Mouse (Mus musculus): Measurements from ENCODE around the gene Gm10570. TPM values are rescaled to one million over a fixed set of nuclear protein-coding genes. Genes with fewer than 3 reads are reported as not detected.

Gene Gm10570
- total RNA-seq (2021): 1 to 10 TPM; 1.0 to 1.7 TPM

DNA sequence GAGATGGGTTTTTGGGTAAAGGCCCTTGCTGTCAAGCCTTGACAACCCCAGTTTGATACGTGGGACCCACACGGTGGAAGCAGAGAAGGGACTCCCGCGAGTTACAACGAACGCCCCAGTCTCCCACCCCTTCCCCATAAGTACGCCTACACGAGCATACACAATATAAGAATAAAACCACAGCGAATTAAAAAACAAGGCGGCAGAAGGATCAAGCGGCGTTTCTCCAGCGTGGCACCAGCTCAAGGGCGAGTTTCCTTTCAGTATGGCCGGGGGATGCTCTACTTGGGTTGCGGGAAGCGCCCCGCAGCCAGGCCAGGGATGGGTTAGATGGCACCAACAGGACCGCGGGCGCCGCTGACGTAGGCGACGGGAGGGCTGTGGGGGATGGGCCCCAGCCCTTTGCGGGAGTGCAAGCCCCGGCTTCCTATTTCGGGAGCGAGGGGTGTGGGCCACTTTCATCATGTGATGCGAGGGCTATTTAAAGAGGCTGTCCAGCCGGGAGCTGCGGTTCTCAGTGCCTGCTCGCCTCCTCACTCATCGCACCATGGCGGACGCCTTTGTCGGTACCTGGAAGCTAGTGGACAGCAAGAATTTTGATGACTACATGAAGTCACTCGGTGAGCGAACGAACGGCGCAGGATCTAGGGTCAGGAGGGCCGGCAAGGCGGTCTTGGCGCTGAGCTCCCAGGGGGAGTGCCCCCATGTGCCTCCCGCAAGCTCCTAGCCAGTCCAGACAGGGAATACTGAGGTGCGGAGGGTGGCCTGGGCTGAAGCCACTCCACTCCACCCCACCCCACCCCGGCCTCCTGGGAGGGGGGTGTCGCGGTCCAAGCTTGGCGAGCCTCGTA lies at the start of gene Gm10570, which contains the start of gene Fabp3:
TSS of gene Gm10570 (minus strand) at position 444 of the 851 bp plus-strand sequence.
TSS of gene Fabp3 (plus strand) at position 365 of the 851 bp plus-strand sequence.
- DNase-seq: peak; percentile 53
- intact Hi-C loops (cut with DNase I): no loop called here

DNA sequence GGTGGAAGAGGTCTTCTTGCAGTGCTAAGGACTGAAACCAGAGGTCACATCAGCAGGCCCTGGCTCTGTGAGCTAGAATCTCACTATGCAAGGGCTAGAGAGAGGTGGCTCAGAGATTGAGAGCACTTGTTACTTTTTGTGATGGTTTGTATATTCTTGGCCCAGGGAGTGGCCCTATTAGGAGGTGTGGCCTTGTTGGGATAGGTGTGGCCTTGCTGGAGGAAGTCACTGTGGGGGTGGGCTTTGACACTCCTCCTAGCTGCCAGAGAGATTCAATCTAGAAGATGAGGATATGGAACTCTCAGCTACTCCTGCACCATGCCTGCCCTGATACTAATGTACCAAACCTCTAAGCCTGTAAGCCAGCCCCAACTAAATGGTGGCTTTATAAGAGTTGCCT lies 49.5 kb upstream of the Gm10570 start:
- intact Hi-C loops (cut with DNase I): no loop called here
- DNase-seq: no peak

DNA sequence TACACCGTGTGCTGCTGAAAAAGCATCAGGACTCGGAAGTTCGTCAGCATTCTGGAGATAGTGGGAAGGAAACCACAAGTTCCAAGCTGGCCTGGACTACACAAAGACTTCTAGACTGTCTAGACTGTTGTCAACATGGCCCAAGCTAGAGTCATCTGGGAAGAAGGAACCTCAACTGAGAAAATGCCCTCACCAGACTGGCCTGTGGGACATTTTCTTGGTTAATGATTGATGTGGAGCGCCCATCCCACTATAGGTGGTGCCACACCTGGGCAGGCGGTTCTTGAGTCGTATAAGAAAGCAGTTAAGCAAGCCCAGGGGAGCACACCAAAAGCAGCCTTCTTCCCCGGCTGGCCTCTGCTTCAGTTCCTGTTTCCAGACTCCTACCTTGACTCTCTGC lies 44.1 kb upstream of the Gm10570 start:
- no peak for DNase-seq
- intact Hi-C loops (cut with DNase I): no loop called here

DNA sequence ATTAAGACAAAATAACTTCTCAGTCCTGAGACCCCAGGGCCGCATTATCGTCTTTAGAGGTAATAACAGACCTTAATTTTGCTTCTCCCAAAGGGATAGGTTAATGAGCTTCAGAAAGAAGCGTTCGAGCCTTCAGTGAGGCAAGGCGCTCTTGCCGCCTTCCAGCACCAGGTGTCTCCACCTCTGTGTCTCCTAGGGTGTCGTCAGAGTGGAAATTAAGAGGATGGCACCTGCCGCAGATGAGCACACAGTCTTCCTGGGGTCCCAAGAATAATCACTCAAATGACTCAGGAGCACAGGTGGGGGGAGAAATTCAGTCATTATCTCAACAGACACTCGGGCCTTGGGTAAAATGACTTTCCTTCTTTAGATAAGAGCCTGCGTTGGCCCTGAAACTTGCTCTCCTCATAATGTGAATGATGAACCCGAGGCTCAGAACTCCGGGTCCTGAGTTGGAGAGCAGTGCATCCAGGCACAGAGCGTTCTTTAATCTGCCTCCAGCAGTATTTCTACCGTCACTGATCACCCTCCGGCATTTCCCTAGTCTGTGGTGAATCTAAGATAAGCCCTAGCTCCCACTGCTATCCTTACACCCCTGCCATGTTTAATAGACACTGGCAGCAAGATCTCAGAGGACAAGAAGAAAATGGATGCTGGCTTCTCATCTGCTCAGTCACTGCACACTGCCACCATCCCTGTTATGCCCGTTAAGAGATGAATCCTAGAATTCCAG lies 42.4 kb upstream of the Gm10570 start:
- no peak for DNase-seq
- intact Hi-C loops (cut with DNase I): no loop called here

DNA sequence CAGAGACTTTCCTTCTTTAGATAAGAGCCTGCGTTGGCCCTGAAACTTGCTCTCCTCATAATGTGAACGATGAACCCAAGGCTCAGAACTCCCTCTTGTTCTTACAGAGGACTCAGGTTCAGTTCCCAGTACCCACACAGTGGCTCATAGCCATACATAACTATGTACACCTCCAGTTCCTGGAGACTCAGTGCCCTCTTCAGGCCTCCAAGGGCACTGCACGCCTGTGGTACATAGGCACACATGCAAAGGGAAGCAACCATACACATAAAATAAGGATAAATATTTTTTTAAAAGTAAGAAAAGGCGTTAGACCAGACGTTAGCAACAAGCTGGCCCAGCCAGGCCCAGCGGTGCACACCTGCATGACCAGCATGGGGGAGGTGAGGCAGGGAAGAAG lies 41.2 kb upstream of the Gm10570 start:
- no peak for DNase-seq
- intact Hi-C loops (cut with DNase I): no loop called here

DNA sequence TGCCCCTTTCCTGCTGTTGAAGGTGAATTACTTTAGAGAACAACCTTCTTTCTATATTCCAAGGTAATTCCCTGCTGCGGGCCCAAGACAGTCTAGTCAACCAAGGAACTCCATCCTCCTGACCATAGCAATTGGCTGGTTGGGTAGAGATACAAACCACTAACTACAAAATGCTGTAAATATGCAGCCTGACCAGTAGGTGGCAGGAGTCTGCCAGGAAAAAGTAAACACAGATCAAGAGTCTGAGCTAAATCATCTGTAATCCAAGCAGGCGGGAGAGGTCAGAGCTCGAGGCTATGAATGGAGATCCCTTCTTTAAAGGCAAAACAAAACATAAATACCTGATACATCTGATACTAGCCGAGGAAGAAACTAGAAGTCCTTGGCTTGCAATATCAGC lies 33.2 kb upstream of the Gm10570 start:
- intact Hi-C loops (cut with DNase I): loop anchor here (5.0 kb wide), 1 partner anchor 606 kb away; no protein-coding TSS in a partner anchor
- DNase-seq: peak; percentile 31

DNA sequence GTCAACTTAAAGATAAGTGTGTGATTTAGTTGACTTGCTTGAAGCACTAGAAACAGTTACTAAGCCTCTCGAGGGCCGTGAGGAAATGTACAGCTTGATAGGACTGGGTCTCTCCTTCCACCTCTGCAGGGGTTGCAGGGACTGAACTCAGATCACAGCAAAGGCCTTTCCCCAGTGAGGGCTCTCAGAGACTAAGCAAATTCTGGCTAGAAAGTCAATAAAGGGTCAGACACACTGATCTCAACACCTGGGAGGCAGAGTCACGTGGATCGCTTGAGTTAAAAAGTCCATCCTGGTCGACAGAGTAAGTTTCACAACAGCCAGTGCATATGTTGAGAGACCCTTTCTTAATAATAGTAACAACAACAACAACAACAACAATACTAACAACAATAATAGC lies 27.4 kb upstream of the Gm10570 start:
- intact Hi-C loops (cut with DNase I): no loop called here

DNA sequence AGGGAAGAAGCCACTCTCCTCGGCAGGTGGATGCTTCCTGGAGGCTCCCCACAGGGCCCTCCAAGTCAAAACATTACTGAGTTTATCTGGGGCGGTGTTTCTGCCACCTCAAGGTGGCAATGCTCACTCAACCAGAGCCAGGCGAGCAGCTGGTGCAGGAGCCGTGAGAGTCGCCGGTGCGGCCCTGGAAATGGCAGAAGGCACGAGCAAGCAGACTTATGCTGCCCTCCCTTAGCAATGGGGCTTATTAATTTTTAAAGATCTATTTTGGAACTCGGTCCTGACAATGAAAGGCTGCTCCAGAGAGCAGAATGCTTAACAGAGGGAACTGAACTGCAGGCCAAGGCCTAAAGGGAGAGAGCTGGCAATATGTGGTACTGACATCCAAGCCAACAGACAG lies 18.9 kb upstream of the Gm10570 start:
- peak; percentile 45 for DNase-seq
- intact Hi-C loops (cut with DNase I): no loop called here

More for the DNA sequence above, 27.4 kb upstream of the Gm10570 start:
- DNase-seq: no peak

DNA sequence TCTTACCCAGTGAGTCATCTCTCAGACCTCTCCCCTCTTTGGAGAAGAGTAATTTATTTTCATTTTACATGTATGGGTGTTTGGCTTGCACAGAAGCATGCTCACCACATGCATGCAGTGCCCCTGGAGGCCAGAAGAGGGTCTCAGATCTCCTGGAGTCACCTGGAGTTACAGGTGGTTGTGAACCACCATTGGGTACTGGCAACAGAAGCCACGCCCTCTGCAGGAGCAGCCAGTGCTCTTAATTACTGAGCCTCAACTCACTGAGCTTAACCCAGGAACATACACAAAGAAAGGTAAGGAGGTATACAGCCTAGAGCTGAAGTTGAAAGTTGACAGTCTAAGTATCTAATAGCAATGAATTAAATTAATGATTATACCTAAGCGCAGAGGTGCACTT lies 17.0 kb upstream of the Gm10570 start:
- intact Hi-C loops (cut with DNase I): no loop called here
- DNase-seq: no peak

DNA sequence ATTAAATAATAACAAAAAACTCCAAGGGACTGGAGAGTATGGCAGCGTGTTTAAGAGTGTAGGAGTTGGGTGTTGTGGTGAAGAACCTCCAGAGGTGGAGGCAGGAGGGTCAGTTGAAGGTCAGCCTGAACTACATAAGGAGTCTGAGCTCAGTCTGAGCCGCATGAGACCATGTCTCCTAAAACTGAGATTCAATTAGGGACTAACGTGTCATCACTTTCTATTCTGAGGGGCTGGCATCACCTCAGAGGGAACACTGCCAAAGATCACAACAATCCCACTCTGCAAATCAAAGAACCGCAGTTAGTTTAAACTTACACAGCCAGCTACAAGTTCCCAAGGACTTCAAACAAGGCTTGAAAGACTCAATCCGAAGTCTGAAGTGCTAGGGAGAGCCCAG lies 15.1 kb upstream of the Gm10570 start:
- intact Hi-C loops (cut with DNase I): no loop called here
- DNase-seq: no peak

DNA sequence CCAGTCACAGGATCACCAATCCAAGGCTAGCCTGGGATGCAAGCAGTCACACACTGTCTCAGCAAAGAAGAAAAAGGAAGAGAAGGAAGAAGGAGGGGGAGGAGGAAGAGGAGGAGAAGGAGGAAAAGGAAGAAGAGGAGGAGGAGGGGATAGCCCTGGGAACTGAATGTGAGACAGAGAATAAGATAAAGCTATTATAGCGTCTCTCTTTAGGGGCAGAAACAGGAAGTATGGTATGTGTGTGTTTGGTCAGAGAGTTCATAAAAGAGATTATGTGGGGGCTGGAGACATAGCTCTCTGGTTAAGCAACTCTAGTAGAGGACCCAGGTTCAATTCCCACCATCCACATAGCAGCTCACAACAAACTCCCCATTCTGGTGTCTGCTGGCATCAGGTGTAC lies 14.7 kb upstream of the Gm10570 start:
- intact Hi-C loops (cut with DNase I): no loop called here
- no peak for DNase-seq

DNA sequence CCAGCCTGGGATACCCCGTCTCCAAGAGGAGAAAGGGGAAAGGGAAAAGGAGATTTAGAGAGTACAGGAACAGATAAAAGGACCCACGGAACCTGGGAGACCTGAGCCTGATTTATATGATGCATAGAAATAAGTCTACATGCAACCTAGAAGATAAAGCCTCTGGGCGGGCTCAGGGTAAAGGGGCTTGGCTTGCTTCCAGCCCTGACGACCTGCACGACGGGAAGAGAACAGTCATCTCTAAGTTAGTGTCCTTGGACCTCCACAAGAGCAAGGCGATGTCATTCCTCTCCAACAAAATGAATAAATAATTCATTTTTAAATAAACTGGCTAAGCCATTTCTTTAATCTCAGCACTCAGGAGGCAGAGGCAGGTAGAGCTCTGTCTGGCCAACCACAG lies 14.1 kb upstream of the Gm10570 start:
- intact Hi-C loops (cut with DNase I): no loop called here
- no peak for DNase-seq

DNA sequence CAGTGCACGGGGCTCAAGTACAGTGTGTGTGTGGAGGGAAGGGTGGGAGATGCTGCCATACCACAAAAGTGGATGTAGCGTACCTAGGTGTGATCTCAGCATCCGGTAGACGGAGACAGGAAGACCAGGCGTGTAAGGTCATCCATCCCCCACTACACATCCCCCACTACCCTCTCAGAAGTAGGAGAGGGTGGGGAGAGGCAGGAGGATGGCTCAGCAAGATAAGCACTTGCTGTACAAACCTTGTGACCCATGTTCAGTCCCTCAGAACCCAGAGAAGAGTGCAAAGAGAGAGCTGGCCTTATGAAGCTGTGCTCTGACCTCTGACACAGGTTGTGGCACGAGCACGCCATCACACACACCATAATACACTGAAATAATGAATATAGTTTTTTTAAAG lies 13.2 kb upstream of the Gm10570 start:
- intact Hi-C loops (cut with DNase I): no loop called here
- no peak for DNase-seq

DNA sequence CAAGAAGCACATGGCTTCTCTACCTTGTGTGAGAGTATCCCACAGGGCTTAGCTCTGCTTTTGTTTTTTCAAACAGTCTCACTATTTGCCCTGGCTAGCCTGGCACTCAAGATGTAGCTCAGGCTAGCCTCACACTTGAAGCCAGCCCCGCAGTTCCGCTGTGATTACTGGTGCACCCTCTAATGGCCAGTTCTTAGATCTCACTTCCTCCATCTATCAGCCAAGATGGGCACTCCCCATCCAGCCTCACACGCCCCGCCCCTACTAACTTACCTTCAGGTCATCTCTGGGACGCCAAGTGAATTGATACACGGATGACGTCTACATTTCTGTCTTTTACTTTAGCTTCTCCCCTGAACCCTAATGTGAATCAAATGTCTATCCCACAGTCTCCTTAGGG lies 11.1 kb upstream of the Gm10570 start:
- intact Hi-C loops (cut with DNase I): no loop called here
- DNase-seq: no peak

DNA sequence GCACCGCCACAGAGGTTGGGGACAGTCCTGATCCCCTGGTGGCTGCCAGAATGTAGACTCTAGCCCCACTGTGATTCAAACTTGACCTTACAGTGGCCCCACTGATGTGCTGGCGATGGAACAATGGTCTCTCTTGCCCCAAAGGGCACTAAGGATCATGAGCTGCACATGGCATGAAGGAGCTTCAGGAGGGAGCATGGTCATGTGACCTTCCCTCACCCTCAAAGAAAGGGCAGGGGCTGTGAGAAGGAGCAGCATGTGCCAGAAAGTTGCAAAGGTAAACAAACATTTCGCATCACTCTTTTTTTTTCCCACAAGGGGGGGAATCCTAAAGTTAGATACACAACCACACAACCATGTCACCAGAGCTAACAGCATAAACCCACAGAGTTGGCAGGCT lies 9.6 kb upstream of the Gm10570 start:
- intact Hi-C loops (cut with DNase I): no loop called here
- no peak for DNase-seq

DNA sequence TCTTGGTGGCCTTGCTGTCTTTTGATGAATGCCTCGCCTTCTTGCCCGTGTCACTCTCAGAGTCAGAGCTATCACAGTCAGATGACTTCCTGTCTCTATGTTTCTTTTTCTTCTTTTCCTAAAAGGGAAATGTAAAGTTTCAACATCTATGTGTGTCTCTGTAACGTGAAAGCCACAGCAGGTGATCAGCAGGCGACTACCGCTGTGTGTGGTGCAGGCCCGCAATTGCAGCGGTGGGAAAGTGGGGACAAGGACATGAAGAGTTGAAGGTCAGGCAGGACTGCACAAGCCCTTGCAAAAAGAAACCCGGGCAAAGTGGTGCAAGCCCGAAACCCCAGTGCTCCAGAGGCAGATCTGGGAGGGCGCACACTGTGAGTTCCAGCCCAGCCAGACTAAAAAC lies 8.2 kb upstream of the Gm10570 start:
- DNase-seq: no peak
- intact Hi-C loops (cut with DNase I): no loop called here

DNA sequence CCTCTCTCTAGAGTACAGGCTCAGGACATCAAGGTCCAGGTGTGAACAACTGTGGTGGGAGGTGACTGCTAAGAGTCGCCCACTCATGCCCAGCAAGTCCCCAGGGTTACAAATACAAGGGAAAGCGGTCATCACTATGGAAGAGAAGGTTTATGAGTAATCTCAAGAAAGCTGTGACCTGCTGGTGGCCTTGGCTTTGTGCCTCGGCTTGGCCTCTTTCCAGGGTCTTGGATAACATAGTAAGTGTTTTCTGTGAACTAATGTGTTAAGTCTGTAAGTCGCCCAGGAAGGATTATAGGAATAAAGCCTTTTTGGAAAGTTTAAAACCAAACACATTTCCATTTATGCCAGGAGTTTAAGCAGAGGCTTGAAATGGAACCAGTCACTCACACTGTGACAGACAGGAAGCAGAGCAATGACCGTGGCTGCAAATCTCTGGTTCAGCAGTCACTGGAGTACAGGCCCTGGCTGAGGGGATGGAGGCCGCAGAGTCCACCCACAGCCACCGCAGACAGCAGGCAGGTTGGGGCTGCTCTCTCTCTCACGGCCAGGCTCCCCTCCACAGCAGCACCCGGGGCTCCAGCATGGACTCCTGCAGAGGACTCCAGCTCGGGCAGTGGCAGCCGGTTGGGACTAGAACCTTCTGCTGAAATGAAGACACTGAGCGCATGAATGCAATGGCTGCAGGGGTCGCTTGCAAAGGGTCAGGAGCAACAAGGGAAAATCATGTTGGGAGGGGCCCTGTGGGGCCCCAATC lies 7.5 kb upstream of the Gm10570 start:
- DNase-seq: peak; percentile 62
- intact Hi-C loops (cut with DNase I): no loop called here

DNA sequence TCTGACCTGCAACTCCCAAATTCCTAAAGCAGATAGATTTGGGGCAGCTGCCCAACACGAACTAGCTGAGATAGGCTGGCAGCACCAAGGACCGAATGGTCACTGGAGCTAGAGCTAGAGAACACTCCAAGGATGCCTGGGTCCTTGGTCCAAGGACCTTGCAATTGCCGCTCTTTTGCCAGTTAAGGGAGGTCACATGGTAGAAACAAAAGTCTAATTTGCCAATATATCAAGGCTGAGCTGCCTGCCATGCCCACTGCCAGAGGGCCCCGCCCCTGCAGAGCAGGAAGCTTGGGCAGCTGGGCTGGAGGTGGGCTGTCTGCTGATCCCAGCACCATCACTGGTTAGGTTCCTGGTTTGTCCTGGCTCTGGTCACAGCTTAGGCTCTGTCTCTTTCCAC lies 5.1 kb upstream of the Gm10570 start:
- DNase-seq: no peak
- intact Hi-C loops (cut with DNase I): no loop called here

DNA sequence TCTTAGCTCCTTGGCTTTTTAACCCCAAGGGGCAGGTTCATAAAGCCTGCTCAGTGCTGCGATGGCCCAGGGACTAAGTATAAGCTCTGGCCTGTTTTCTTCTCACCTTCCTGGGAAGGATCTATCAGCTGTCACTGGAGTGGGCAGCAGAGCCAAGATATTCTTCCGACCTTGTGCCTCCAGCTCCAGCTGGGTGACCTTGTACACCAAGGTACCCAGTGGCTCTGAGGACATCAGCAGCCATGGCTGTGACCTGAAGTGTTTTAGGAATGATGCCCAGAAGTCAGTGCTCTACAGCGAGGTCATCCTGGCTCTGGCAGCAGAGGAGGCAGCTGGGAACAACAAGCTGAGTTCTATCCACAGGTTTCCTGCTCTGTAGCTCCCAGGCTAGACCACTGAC lies 4.1 kb upstream of the Gm10570 start:
- intact Hi-C loops (cut with DNase I): no loop called here
- DNase-seq: no peak

DNA sequence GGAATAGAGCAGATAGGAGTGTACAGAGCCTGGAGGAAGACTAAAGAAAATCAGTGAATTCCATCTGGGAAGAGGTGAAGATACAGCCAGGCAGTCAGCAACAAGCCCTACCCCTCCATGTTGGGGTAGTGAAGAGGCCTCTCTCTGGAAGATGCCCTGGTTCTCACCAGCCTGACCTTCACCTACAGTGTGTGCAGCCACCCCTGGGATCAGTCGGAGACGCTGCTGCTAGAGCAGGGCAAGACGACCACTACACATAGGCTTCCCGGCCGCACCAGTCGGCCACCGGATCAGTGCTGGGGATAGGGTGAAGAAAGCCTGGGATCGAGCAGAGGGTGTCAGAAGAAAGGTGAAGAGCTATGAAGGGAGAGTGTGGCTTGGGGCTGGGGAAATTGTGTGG lies 780 bp upstream of the Gm10570 start:
- intact Hi-C loops (cut with DNase I): no loop called here
- DNase-seq: no peak

DNA sequence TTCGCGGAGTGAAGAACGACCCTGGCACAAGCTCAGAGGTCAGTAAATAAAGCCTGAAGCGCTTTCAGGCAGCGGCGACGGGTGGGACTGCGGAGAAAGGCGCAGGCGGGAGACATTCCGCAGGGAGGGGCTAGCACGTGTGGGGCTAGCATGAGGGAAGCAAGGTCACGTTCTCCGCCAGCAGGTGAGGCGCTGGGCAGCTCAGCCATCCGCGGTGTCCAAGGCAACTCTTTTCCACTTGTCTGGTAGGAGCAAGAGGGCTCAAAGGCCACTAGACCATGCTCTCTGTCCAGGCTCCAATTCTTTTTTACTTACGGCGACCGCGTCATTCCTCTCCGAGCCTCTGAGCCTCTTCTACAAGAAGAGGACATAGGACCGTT lies 633 bp downstream of the Gm10570 start:
- intact Hi-C loops (cut with DNase I): no loop called here
- peak; percentile 35 for DNase-seq

Measured in left cerebral cortex, postnatal 4 days (tissue).